Mouse (Mus musculus): ENCODE results near the gene Tefm.

The Tefm gene

DNA sequence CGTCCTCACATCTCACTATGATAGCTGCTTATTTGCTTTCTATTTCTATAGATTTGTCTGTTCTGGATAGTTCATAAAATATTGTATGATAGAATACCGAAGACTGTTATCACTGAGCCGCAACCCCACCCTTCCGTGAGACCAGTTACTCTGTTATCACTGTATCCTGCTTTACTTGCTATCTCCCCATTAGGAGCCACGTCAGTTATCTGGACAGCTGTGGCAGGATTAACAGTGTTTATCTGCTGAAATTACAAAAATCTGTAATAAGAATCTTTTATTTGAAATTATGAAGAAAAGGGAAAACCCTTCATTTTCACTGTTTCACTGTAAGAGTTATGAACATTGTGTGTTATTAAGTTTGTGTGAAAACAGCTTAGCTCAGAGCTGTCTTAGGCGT is 40.7 kb downstream of the Tefm start:
- CTCF ChIA-PET, result no interaction called here

DNA sequence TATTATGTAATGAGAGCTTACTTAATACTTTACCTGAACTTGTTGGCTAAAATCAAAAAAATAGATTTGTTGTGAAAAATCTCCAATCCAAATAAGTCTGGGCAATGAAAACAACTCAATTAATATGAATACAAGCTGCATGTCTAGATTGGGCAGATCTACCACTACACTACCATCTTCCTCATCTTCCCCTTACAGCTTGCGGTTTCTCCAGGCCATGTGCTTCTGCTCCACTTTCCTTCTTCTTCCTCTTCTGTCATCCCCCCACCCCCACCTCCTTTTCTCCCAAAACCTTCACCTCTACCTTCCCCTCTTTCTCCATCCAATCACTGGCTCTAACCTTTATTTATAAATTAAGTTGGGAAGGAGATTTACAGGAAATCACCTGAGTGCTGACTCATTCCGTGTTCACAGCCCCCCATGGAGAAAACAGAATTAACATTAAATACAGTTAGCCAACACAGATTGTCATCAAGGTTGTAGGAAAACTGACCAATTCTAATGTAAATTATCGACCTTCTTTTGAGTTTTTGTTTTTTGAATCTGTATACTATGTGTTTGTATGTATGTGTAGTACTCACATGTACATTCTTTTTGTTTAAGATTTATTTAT is 43.4 kb downstream of the Tefm start:
- CTCF ChIA-PET, result interaction anchor here (0.6 kb wide), 1 partner anchor 24 kb away, joined by 3 read pairs; no protein-coding TSS in a partner anchor

DNA sequence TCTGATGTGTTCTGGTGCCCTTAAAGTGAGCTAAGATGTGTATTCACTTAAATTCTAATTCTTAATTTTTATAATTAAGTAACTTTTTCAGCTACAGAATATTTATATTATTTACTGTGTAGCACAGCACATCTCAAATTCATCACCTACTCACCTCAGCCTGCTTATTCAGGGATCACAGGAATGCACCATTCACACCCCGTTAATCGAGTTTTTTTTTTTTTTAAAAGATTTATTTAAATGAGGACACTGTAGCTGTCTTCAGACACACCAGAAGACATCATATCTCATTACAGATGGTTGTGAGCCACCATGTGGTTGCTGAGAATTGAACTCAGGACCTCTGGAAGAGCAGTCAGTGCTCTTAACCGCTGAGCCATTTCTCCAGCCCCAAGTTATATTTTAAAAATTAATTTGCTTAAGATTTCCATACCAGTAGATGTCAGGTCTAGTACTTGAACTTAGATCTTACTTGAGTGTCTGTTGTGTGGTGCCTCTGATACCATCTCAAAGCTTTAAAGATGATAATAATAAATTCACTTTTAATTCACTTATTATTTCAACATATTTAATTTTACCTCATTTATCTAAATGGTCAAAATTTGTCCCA is 51.3 kb downstream of the Tefm start:
- CTCF ChIA-PET, result interaction anchor here (0.8 kb wide), 1 partner anchor 11 kb away, joined by 5 read pairs; no protein-coding TSS in a partner anchor

DNA sequence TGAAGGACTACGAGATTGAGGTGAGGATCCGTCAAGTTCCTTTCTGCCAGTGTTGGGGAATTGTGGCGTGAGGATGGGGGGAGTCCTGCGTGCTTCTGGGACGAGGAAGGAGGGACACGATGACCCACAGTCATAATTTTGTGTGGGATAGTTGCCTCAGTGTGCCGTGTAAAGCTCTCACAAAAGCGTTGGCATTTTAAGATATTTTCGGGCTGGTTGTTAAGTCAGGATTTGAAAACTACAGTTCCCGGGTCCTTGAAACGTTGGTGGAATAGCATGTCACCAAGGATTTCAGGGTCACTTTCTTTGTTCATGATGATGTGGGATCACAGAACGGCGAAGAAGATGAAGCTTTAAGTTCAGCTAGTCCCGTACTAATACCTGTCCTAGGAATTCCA is 52.2 kb downstream of the Tefm start:
- CTCF ChIA-PET, result interaction anchor here (0.8 kb wide), 1 partner anchor 11 kb away, joined by 5 read pairs; no protein-coding TSS in a partner anchor

DNA sequence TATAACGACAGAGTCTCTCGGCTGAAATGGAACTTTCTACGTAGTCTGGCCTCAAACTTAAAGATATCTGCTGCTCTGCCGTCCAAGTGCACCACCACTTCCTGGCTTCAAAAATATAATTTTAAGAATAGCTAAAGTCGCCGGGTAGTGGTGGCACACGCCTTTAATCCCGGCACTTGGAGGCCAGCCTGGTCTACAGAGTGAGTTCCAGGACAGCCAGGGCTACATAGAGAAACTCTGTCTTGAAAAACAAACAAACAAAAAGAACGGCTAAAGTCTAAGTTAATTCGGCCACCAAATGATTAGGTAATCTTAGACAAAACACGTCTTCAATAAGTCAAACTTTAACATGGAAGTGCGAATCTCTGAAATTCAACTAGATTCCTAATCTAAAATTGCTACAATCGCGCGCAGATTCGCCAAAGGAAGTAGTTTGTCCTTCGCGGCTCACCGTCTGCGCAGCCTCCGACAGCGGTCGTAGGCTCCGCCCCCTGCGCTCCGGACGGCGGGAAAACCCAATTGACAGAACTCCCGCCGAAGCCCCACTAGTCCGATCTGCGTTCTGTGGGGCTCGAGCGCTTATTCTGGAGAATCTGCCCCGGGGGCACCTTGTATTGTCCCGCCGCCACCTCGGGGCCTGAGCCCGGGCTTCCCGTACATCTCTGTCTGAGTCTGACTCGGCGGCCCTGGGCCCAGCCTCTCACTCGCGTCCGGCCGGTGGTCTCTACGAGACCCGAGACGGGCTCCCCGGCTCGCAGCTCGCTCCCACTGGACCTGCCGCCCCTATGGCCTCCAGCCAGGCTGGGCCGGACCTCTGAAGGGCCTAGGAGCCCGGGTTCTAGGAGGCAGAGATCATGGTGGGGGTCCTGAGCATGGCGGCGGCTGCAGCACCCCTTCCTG is 52.8 kb downstream of the Tefm start, which contains the start of gene Atad5:
Atad5 (plus strand) TSS at position 484 of the 900 bp plus-strand sequence.
- CTCF ChIA-PET, result interaction anchor here (0.8 kb wide), 1 partner anchor 13 kb away, joined by 3 read pairs; no protein-coding TSS in a partner anchor

DNA sequence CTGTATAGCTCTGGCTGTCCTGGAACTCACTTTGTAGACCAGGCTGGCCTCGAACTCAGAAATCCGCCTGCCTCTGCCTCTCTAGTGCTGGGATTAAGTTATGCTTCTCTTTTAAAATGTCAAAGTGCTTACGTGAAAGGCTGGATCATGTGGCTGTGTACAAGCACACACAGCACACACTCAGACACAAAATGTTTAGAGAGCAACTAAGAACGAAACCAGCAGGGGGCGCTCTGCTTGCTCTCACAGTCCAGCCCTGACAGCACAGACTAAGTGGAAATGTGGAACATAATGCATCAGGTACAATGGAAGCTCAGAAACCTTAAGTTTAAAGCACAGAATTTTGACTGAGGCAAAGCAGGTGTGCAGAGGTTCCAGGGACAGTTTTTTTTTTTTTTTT is 55.1 kb downstream of the Tefm start:
- CTCF ChIA-PET, result interaction anchor here (0.6 kb wide), 1 partner anchor 11 kb away, joined by 3 read pairs; no protein-coding TSS in a partner anchor
